Mouse (Mus musculus) embryo, embryonic 9.5 days (tissue): ENCODE data around the gene Gab1.

ENCODE experiments used
- DNase-seq: peaks from one replicate; pipeline ENCODE4 v3.0.0-alpha.2; 2017; ENCODE audit errors: extremely low spot score

The Gab1 gene

GRCm38 (mm10) chr8:80810916-80811315 is 69.4 kb downstream of the Gab1 start:
- no peak for DNase-seq

- no peak for DNase-seq
Measured at GRCm38 (mm10) chr8:80810442-80810841, 69.9 kb downstream of the Gab1 start.

- peak; percentile 29 for DNase-seq
Measured at GRCm38 (mm10) chr8:80807807-80808505, 72.4 kb downstream of the Gab1 start.

GRCm38 (mm10) chr8:80804066-80804619 is 76.2 kb downstream of the Gab1 start:
- DNase-seq = no peak

GRCm38 (mm10) chr8:80798778-80799177 is 81.5 kb downstream of the Gab1 start:
- no peak for DNase-seq

- no peak for DNase-seq
Measured at GRCm38 (mm10) chr8:80798198-80798777, 82.0 kb downstream of the Gab1 start.

- no peak for DNase-seq
Measured at GRCm38 (mm10) chr8:80796070-80796469, 84.2 kb downstream of the Gab1 start.

- no peak for DNase-seq
Measured at GRCm38 (mm10) chr8:80794585-80795509, 85.5 kb downstream of the Gab1 start.

- no peak for DNase-seq
Measured at GRCm38 (mm10) chr8:80793791-80794515, 86.4 kb downstream of the Gab1 start.

GRCm38 (mm10) chr8:80792214-80792613 is 88.1 kb downstream of the Gab1 start:
- DNase-seq = no peak

GRCm38 (mm10) chr8:80789324-80789723 is 91.0 kb downstream of the Gab1 start:
- no peak for DNase-seq

GRCm38 (mm10) chr8:80784559-80784958 is 95.8 kb downstream of the Gab1 start:
- DNase-seq = no peak

GRCm38 (mm10) chr8:80783271-80783670 is 97.0 kb downstream of the Gab1 start:
- DNase-seq = no peak

GRCm38 (mm10) chr8:80781338-80781737 is 99.0 kb downstream of the Gab1 start:
- no peak for DNase-seq

- no peak for DNase-seq
Measured at GRCm38 (mm10) chr8:80780271-80780670, 100.0 kb downstream of the Gab1 start.

- DNase-seq = no peak
Measured at GRCm38 (mm10) chr8:80776436-80776835, 103.9 kb downstream of the Gab1 start.

GRCm38 (mm10) chr8:80772732-80773460 is 107.4 kb downstream of the Gab1 start:
- no peak for DNase-seq

- DNase-seq = no peak
Measured at GRCm38 (mm10) chr8:80768451-80768850, 111.9 kb downstream of the Gab1 start.

- peak; percentile 84 for DNase-seq
Measured at GRCm38 (mm10) chr8:80753017-80753715, 127.2 kb downstream of the Gab1 start.

GRCm38 (mm10) chr8:80752429-80752828 is 127.9 kb downstream of the Gab1 start:
- no peak for DNase-seq
